Mouse (Mus musculus) gastrocnemius, postnatal 25 days (tissue): ENCODE results near the gene Ccl4. TPM values are rescaled to one million over a fixed set of nuclear protein-coding genes. Genes with fewer than 3 reads are reported as not detected.

ENCODE experiments used
- DNase-seq: peaks from one replicate; pipeline ENCODE4 v3.0.0; 2022
- total RNA-seq, 2 experiments: library from RNA; stranded (reverse); gene quantifications; 1 replicate in 1 of 2; 2 replicates in 1 of 2; pipeline ENCODE4 v1.2.3; 2021

The Ccl4 gene
- total RNA-seq, 2 experiments from 2014 or later, result not detected

GRCm38 (mm10) chr11:83675665-83676064 lies 13.3 kb downstream of the Ccl4 start:
- no peak for DNase-seq

- no peak for DNase-seq
Observed at GRCm38 (mm10) chr11:83689918-83690317, 27.5 kb downstream of the Ccl4 start.

GRCm38 (mm10) chr11:83692008-83692407 lies 29.6 kb downstream of the Ccl4 start:
- no peak for DNase-seq

GRCm38 (mm10) chr11:83703705-83704104 lies 41.3 kb downstream of the Ccl4 start, which contains the start of gene Wfdc17:
TSS of gene Wfdc17 (plus strand) at chr11:83703991.
- no peak for DNase-seq

GRCm38 (mm10) chr11:83708715-83709114 lies 46.3 kb downstream of the Ccl4 start, which contains the start of gene Wfdc18:
TSS of gene Wfdc18 (plus strand) at chr11:83709015.
- DNase-seq, result no peak

GRCm38 (mm10) chr11:83709683-83710082 lies 47.3 kb downstream of the Ccl4 start:
- DNase-seq, result no peak

- no peak for DNase-seq
Observed at GRCm38 (mm10) chr11:83712671-83713070, 50.3 kb downstream of the Ccl4 start.

- no peak for DNase-seq
Observed at GRCm38 (mm10) chr11:83713925-83714324, 51.5 kb downstream of the Ccl4 start.

Other genes with a start within 250 kb of the Ccl4 start
- not detected for gene Gas2l2, start 233.1 kb upstream of the Ccl4 start, total RNA-seq
- not detected for gene 1700020L24Rik, start 224.9 kb upstream of the Ccl4 start, total RNA-seq
- 1 to 10 TPM; 2.5 to 4.5 TPM for gene Mmp28, start 199.5 kb upstream of the Ccl4 start, total RNA-seq
- gene Taf15, start 189.5 kb upstream of the Ccl4 start, total RNA-seq, result 10 to 100 TPM; 20.2 to 24.3 TPM
- not detected for gene Heatr9, start 140.4 kb upstream of the Ccl4 start, total RNA-seq
- gene Ccl5, start 132.1 kb upstream of the Ccl4 start, total RNA-seq, result not detected
- gene Ccl9, start 83.9 kb upstream of the Ccl4 start, total RNA-seq, result 1 to 10 TPM; 4.0 to 5.0 TPM
- 1 to 10 TPM; 4.7 to 8.4 TPM for gene Ccl6, start 69.5 kb upstream of the Ccl4 start, total RNA-seq
- gene Rpl9-ps1, start 17.0 kb upstream of the Ccl4 start, total RNA-seq, result not detected
- gene Ccl3, start 13.2 kb upstream of the Ccl4 start, total RNA-seq, result not detected
- gene Wfdc17, start 41.4 kb downstream of the Ccl4 start, total RNA-seq, result 1 to 10 TPM; 1.2 to 1.9 TPM
- not detected for gene Wfdc18, start 46.4 kb downstream of the Ccl4 start, total RNA-seq
- gene Wfdc21, start 84.4 kb downstream of the Ccl4 start, total RNA-seq, result 1 to 10 TPM in 1 of 2 experiments, not detected in 1; 3.4 TPM
- 1 to 10 TPM; 6.4 to 7.4 TPM for gene Heatr6, start 91.1 kb downstream of the Ccl4 start, total RNA-seq
- not detected for gene Hnf1b, start 187.5 kb downstream of the Ccl4 start, total RNA-seq